Mouse (Mus musculus): ENCODE measurements around the gene Chadl. TPM values are rescaled to one million over a fixed set of nuclear protein-coding genes. Genes with fewer than 3 reads are reported as not detected.

The Chadl gene
- total RNA-seq, 2 experiments from 2014 or later, result 0.76 to 1.5 TPM

DNA sequence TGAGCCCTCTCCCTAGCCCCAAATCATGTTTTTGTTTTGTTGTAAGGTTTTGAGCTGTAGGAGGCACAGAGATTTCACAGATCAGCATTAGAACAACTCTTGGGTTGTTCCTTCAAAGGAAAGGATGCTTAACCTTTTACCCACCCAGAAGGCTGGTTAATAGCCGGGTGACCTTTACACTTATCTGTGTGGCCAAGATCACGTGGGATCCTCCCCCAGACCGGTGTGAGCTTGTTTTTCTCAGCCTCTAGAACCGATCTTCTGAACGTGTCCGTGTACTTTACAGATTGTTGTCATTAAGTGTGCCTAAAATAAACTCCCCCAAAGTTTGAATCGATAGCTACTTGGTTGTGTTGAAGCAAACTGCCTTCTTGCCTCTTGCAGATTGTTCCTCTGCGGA is 3.5 kb upstream of the Chadl start:
- DNase-seq, result no peak

DNA sequence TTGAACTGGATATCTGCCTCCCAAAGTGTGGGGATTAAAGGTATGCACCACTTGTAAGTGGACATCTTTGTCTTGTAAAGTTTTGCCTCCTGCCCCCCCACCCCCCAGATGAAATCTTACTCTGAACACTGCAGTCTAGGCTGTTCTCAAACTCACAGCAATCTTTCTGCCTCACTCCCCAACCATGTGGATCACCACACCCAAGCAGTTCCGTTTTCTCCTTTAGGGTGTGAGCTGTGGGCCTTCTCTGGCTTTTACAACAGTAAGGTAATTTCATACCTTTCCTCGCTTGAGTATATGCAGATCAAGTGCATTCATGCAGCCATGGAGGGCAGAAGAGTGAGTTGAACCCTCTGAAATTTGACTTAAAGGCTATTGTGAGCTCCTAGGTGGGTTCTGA is 3.1 kb upstream of the Chadl start:
- DNase-seq, result no peak

- no peak for DNase-seq
These were observed 1.4 kb upstream of the Chadl start for GRCm38 (mm10) chr15:81698532-81698931.

DNA sequence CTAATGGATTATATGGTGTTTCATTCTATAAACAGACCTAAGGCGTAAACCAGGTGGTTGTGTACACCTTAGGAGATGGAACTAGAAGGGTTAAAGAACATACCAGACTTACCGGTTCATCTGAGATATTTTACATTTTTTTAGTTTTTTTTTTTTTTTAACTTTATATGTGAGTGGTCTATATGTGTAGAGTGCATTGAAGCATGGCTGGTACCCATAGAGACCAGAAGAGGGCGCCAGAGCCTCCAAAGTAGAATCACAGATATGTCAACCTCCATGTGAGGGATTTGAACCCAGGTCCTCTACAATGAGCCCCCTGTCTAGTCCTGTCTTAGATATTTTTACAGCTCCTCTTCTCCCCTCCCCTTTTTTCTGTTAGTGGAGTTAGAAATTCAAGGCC is 760 bp upstream of the Chadl start:
- DNase-seq, result no peak

GRCm38 (mm10) chr15:81694891-81695290 is 2.2 kb downstream of the Chadl start:
- DNase-seq, result no peak

GRCm38 (mm10) chr15:81693967-81694881 is 2.9 kb downstream of the Chadl start:
- peak; percentile 89 for DNase-seq

- no peak for DNase-seq
These were observed 3.6 kb downstream of the Chadl start for GRCm38 (mm10) chr15:81693366-81693966.

GRCm38 (mm10) chr15:81680301-81680805 is 16.7 kb downstream of the Chadl start:
- DNase-seq, result no peak

DNA sequence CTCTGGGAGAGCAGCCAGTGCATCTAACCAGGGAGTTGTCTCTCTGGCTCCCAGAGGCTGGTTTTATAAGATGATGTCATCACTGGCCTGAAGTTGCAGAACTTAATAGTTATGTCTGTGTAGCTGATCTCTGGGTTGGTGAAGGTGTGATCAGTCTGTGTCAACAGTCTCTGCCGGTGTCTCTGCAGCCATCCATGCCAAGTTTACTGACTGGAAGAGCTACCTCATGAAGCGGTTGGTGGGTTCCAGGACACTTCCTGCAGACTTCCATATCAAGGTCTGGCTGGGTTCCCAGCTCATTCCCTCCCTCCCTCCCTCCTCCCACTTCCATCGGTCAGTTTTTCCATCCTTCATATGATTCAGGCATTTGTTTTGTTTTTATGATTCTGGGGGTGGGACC is 20.4 kb downstream of the Chadl start:
- no peak for DNase-seq

DNA sequence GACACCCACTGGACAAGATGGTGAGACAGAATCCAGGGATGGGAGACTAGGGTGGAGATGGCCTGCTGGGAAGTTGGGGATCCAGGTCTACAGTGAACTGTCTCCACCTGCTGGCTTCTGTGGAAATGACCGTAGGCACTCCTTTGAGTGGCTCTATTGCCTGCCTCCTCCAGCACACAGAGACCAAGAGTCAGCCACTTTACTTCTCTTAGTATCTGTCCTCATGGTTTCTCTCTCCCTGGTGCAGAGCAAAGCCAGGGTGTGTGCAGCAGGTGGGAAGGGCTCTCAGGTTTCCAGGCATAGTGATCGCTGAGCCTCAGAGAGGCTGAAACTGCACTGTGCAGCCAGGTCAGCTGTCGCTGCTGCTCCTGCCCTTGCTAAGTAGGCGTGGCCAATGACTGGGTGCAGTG is 26.9 kb downstream of the Chadl start:
- DNase-seq, result peak; percentile 65

- no peak for DNase-seq
These were observed 30.1 kb downstream of the Chadl start for GRCm38 (mm10) chr15:81666957-81667356.

DNA sequence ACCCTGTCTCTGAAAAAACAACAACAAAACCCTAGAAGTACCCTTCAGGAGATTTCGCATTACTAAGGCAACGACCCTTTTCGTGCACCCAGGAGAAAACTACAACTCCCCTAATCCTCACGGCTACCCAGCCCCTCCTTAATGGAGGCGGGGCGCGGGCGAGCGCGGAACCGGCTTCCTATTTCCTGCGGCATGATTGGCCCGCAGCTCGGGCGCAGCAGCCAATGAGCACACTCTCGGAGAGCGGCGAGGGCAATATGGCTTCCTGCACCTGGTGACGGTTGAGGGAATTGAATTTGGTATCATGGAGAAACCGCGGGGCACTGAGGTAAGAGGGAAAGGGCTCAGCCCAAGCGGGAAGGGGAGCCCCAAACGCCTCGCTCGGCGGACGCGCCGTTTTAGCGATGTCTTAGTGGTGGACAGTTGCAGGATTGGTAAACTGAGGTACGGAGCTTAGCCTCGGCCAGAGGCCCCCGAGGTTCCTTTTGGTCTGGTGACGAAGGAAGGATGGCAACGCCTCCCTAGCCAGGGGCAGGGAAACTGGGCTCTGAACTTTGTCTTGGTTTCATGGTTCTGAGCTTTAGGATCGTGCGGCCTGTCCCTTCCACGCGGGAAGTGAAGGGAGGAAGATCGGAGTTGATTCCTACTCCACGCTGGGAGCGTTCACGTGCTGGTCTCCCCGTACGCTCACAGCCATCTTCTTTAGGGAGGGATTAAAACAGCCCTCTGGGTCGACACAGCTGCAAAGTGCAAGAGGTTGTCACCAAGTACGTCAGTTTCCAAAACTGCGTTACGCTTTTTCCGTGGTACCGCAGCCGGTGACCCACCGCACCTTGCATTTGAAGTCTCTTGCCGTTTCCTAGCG is 33.2 kb downstream of the Chadl start, which contains the start of gene L3mbtl2:
Gene L3mbtl2, plus strand, starts transcription at position 193 of the 865 bp plus-strand sequence.
- peak; percentile 94 for DNase-seq

DNA sequence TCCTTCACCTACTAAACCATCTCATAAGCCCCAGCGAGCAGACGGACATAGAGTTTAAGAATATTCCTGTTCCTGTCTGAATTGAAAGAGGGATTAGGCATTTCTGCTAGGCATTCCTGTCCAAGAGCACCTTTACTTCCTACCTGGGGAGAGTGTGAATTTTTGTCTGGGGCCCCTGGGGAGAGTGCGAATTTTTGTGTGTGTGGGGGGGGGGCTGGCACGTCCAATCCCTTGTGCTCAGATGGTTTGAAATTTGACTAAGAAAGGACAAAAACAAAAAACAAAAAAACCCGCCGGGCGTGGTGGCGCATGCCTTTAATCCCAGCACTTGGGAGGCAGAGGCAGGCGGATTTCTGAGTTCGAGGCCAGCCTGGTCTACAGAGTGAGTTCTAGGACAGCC is 33.8 kb downstream of the Chadl start:
- DNase-seq, result no peak

GRCm38 (mm10) chr15:81661701-81662100 is 35.4 kb downstream of the Chadl start:
- no peak for DNase-seq

GRCm38 (mm10) chr15:81650636-81651035 is 46.5 kb downstream of the Chadl start:
- DNase-seq, result no peak

DNA sequence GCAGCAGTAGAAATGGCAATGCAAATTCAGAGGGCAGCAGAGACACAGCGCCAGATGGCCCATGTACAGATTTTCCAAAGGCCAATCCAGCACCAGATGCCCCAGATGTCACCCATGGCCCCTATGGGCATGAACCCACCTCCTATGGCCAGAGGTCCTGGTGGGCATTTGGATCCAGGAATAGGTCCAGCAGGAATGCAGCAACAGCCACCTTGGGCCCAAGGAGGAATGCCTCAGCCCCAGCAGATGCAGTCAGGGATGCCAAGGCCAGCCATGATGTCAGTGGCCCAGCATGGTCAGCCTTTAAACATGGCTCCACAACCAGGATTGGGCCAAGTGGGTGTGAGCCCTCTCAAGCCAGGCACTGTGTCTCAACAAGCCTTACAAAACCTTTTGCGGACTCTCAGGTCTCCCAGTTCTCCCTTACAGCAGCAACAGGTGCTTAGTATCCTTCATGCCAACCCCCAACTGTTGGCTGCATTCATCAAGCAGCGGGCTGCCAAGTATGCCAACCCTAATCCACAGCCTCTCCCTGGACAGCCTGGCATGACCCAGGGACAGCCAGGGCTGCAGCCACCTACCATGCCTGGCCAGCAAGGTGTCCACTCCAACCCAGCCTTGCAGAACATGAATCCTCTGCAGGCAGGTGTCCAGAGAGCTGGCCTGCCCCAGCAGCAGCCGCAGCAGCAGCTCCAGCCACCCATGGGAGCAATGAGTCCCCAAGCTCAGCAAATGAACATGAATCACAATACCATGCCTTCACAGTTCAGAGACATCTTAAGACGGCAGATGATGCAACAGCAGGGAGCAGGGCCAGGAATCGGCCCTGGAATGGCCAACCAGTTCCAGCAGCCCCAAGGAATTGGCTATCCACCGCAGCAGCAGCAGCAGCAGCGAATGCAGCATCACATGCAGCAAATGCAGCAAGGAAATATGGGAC is 47.3 kb downstream of the Chadl start:
- no peak for DNase-seq

Other genes with a start within 250 kb of the Chadl start
- gene Rbx1, start 231.0 kb downstream of the Chadl start, total RNA-seq (2021), result 100 to 1,000 TPM; 166 to 176 TPM
- 10 to 100 TPM; 41.8 to 47.7 TPM for gene Ep300, start 111.9 kb downstream of the Chadl start, total RNA-seq (2021)
- gene L3mbtl2, start 33.4 kb downstream of the Chadl start, total RNA-seq (2021), result 10 to 100 TPM; 19.3 to 20.2 TPM
- 10 to 100 TPM; 78.6 to 88.9 TPM for gene Zc3h7b, start 47.8 kb upstream of the Chadl start, total RNA-seq (2021)
- gene Rangap1, start 48.2 kb upstream of the Chadl start, total RNA-seq (2021), result 10 to 100 TPM; 82.7 to 88.8 TPM
- 10 to 100 TPM; 38.5 to 40.5 TPM for gene Tef, start 105.1 kb upstream of the Chadl start, total RNA-seq (2021)
- gene Tob2, start 161.5 kb upstream of the Chadl start, total RNA-seq (2021), result 10 to 100 TPM; 24.1 to 32.3 TPM
- 10 to 100 TPM; 57.9 to 58.9 TPM for gene Phf5a, start 174.6 kb upstream of the Chadl start, total RNA-seq (2021)
- gene Aco2, start 175.0 kb upstream of the Chadl start, total RNA-seq (2021), result 1,000 to 10,000 TPM; 1,419 to 1,465 TPM
- 1 to 10 TPM; 7.9 to 9.1 TPM for gene Polr3h, start 229.0 kb upstream of the Chadl start, total RNA-seq (2021)
- gene Csdc2, start 239.5 kb upstream of the Chadl start, total RNA-seq (2021), result 1 to 10 TPM; 6.3 to 8.8 TPM

Data from heart, postnatal 4 days (tissue).